Mouse (Mus musculus) hindbrain, embryonic 16.5 days (tissue): ENCODE data around the gene Defb45. TPM values are rescaled to one million over a fixed set of nuclear protein-coding genes. Genes with fewer than 3 reads are reported as not detected.

Experiments used
- ATAC-seq: fragments of 200-750 bp; cut with Nextera tagmentation; 2 replicates; pipeline ENCODE4 v1.8.0; 2017; ENCODE audit warnings: moderate TSS enrichment, moderate library complexity
- H3K27ac ChIP-seq: fragments of 300-500 bp; sonication (generic); 2 replicates; pipeline ENCODE4 v1.5.1; 2014; ENCODE audit warnings: low read depth, mild to moderate bottlenecking, control low read depth, low read length, moderate library complexity
- H3K27me3 ChIP-seq: fragments of 300-500 bp; sonication (generic); replicated peaks from 2 replicates; pipeline ENCODE4 v1.6.1; 2014; ENCODE audit warnings: low read length; ENCODE audit not compliant: control insufficient read depth, insufficient read depth
- H3K36me3 ChIP-seq: fragments of 300-500 bp; sonication (generic); 2 replicates; pipeline ENCODE4 v1.6.1; 2014; ENCODE audit warnings: mild to moderate bottlenecking, low read length, moderate library complexity, mixed read lengths; ENCODE audit not compliant: control insufficient read depth, insufficient read depth
- H3K4me1 ChIP-seq: fragments of 300-500 bp; sonication (generic); 2 replicates; pipeline ENCODE4 v1.6.1; 2014; ENCODE audit warnings: low read depth, low read length; ENCODE audit not compliant: control insufficient read depth, insufficient read depth
- H3K4me2 ChIP-seq: fragments of 300-500 bp; sonication (generic); 2 replicates; pipeline ENCODE4 v1.6.1; 2014; ENCODE audit warnings: mild to moderate bottlenecking, low read length, control low read depth, moderate library complexity
- H3K4me3 ChIP-seq: fragments of 300-500 bp; sonication (generic); 2 replicates; pipeline ENCODE4 v1.5.1; 2014; ENCODE audit warnings: mild to moderate bottlenecking, low read length, control low read depth, moderate library complexity
- H3K9ac ChIP-seq: fragments of 300-500 bp; sonication (generic); 2 replicates; pipeline ENCODE4 v1.6.1; 2014; ENCODE audit warnings: low read depth, mild to moderate bottlenecking, control low read depth, low read length, moderate library complexity
- H3K9me3 ChIP-seq: fragments of 300-500 bp; sonication (generic); 2 replicates; pipeline ENCODE4 v1.6.1; 2014; ENCODE audit warnings: mild to moderate bottlenecking, low read length, moderate library complexity; ENCODE audit not compliant: control insufficient read depth
- WGBS: fragments of 180-500 bp; shearing (Covaris S2); extraction: QIAGEN DNeasy Blood & Tissue Kit; methylation state at CpG from one replicate; pipeline ENCODE4 v1.1.7; 2014; 5-methylcytosine and 5-hydroxymethylcytosine counted together
- polyA plus RNA-seq: library from polyadenylated mRNA; unstranded; fragments of >200 nt; fragmentation: Nextera tagmentation; extraction: Ambion mirVana; gene quantifications from 2 replicates; pipeline ENCODE4 v1.2.1, GENCODE M21; 2015

Gene Defb45
- polyA plus RNA-seq, 1 experiment from 2014 or later = not detected

DNA sequence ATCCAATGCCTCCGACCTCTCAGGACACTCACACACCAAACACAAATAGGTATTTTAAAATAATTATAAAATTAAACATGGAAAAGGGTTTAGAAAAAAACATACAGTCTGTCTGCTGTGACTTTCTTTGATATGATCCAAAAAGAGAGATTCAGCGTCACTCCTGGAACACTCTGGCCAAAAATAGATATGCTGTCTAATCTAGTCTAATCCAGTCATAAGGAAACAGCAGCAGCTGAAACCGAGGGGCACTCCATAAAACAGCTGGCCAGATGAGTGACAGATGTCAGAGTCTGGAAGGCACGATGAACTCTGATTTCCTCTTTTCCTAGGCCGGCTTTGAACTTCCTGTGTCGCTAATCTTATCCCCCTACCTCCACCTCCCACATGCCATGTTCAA is 17.3 kb upstream of the Defb45 start:
- Histone ChIP-seq H3K27me3 (no peaks in the 10 kb centered on the region), H3K4me2 (no peak overlapping the region), H3K9ac (no peak overlapping the region), H3K9me3 (no peaks in the 10 kb centered on the region), H3K4me3 (no peak overlapping the region), H3K36me3 (no peaks in the 10 kb centered on the region), H3K4me1 (no peaks in the 10 kb centered on the region), H3K27ac (no peak overlapping the region)
- WGBS = 80% methylated on average over 6 of the region's 6 CpGs
- no peak for ATAC-seq

DNA sequence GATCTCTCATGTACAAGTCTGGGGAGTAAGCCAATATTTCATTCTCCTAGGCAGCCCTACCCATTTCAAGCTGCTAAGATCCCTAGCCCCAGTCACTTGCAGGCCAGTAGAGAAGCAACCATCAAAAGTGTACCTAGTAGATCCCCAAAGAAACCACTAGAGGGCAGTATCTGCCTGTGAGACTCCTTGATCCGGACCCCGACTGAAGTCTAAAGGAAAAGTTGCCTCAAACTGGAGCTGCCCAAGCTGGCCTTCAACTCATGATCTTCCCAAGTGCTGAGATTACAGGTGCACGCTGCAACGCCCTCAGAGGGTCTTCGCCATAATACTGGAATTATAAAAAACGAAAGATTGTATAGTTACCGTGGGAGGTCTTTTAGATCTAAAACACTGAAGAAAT is 16.4 kb upstream of the Defb45 start:
- H3K4me2 ChIP-seq = no peak overlapping the region
- H3K27me3 ChIP-seq = no peaks in the 10 kb centered on the region
- no peak overlapping the region for H3K4me3 ChIP-seq
- no peaks in the 10 kb centered on the region for H3K9me3 ChIP-seq
- H3K27ac ChIP-seq = no peak overlapping the region
- H3K4me1 ChIP-seq = no peaks in the 10 kb centered on the region
- no peak overlapping the region for H3K9ac ChIP-seq
- peak; percentile 76 for ATAC-seq
- WGBS = 10% methylated on average over 7 of the region's 7 CpGs
- H3K36me3 ChIP-seq = no peaks in the 10 kb centered on the region

DNA sequence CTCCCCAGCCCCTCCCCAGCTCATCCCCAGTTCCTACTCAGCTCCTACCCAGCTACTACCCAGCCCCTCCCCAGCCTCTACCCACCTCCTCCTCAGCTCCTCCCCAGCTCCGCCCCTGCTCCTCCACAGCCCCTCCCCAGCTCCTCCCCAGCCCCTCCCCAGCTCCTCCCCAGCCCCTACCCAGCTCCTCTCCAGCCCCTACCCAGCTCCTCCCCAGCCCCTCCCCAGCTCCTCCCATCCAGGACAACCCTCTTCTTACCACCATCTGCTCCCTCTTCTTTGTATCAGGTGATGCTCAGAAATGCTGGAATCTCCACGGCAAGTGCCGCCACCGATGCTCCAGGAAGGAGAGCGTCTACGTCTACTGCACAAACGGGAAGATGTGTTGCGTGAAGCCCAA is 13.0 kb upstream of the Defb45 start:
- Histone ChIP-seq H3K4me2 (no peak overlapping the region), H3K27me3 (no peaks in the 10 kb centered on the region), H3K9me3 (no peaks in the 10 kb centered on the region), H3K27ac (no peak overlapping the region), H3K4me3 (no peak overlapping the region), H3K9ac (no peak overlapping the region), H3K4me1 (no peaks in the 10 kb centered on the region), H3K36me3 (no peaks in the 10 kb centered on the region)
- no peak for ATAC-seq
- WGBS = 29% methylated on average over 8 of the region's 8 CpGs

DNA sequence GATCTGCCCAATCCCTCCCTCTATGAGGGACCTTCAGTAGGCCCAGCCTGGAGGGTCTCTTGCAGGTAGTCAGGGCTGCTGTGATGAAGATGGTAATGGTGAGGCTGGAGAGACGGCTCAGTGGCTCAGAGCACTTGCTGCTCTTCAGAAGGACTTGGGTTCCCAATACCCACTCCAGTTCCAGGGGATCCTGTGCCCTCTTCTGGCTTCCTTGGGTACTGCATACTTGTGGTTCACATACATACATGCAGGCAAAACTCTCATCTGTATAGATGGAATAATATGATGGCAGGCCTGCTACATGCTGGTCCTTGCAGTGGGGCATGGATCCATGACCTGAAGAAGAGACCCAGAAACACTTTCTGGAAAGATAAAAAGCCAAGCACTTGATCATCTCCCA is 9.5 kb upstream of the Defb45 start:
- ATAC-seq = no peak
- Histone ChIP-seq H3K36me3 (no peaks in the 10 kb centered on the region), H3K4me3 (no peak overlapping the region), H3K9me3 (no peaks in the 10 kb centered on the region), H3K4me1 (no peaks in the 10 kb centered on the region), H3K4me2 (no peak overlapping the region), H3K9ac (no peak overlapping the region), H3K27me3 (no peaks in the 10 kb centered on the region), H3K27ac (no peak overlapping the region)
- WGBS = 92% methylated on average over 1 of the region's 1 CpGs

DNA sequence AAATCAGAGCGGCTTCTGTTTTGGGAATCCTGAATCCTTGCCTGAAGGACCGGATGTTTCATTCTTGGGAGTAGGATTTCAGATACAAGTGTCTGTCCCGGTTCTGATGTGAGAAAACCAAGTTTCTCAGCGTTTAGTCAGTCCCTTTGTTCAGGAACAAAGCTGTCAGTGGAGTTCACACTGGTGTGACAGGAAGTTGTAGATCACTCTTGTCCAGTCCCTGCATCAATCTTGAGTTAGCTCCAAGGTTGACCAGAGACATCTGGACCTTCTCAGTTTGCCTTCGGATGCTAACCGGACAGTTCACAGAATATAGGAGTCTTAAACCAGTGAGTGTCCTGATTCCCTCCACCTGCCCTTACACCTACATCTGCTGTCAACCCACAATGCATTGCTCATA is 8.5 kb upstream of the Defb45 start:
- H3K4me1 ChIP-seq = no peaks in the 10 kb centered on the region
- no peaks in the 10 kb centered on the region for H3K9me3 ChIP-seq
- no peaks in the 10 kb centered on the region for H3K36me3 ChIP-seq
- no peak overlapping the region for H3K9ac ChIP-seq
- 61% methylated on average over 6 of the region's 6 CpGs for WGBS
- H3K27me3 ChIP-seq = no peaks in the 10 kb centered on the region
- H3K27ac ChIP-seq = no peak overlapping the region
- H3K4me2 ChIP-seq = no peak overlapping the region
- ATAC-seq = no peak
- H3K4me3 ChIP-seq = no peak overlapping the region

DNA sequence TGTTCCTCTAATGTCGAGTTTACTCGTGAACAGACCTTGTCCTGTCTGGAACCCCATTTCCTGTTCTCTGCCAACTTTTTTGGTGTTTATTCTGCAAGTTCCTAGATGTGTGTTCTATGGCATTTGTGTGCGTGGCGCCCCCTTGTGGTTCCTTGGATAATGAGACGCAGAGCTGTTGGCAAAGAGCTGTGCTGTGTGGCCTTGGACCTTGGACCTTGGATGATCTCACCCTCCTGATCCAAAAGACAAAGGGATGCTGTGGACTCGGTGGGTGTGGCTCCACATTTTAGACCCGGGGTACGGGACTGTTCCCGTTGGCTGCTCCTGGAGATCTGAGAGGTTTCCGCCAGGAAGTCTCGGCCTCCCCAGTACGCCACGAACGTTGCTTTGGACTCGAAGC is 4.9 kb upstream of the Defb45 start, which contains the start of gene Defb36:
Defb36 (plus strand) TSS at position 271 of the 400 bp plus-strand sequence.
- ATAC-seq = no peak
- Histone ChIP-seq H3K27ac (no peak within 1 kb of the TSS), H3K4me2 (no peak within 1 kb of the TSS), H3K9me3 (no peaks in the 10 kb centered on the region), H3K9ac (no peak within 1 kb of the TSS), H3K27me3 (no peaks in the 10 kb centered on the region), H3K4me3 (no peak within 1 kb of the TSS), H3K4me1 (no peaks in the 10 kb centered on the region), H3K36me3 (no peaks in the 10 kb centered on the region)
- WGBS = 84% methylated on average over 15 of the region's 15 CpGs

DNA sequence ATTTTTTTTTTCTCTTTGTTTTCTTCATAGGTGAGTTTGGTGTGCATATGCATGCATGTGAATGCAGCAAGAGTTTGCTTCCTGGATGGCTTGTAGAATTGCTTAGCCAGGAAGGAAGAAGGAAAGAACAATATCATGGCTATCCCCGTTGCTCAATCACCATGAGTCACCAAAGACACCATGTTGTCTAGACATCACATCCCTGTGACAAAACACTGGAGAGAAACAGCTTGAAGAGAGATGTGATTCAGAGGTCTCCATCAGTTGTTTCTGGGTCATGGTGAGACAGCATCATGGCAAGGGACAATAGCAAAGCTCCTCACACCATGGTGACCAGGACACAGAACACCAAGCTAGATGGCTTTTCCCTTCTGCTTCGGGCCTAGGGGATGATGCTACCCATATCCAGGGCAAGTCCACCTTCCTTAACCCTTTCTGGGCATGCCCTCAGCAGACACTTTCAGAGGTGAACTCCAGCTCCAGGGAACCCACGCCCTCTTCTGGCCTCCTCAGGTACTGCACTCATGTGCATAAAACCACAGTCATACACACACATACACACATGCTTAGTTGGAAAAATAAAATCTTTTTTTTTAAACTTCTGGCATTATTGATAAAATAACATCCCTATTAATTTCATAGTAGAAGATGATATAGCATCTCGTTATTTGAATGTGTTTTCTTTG is 2.2 kb upstream of the Defb45 start:
- no peak for ATAC-seq
- no peaks in the 10 kb centered on the region for H3K36me3 ChIP-seq
- no peak overlapping the region for H3K9ac ChIP-seq
- no peaks in the 10 kb centered on the region for H3K9me3 ChIP-seq
- H3K27me3 ChIP-seq = no peaks in the 10 kb centered on the region
- no peak overlapping the region for H3K27ac ChIP-seq
- WGBS = 72% methylated on average over 4 of the region's 4 CpGs
- H3K4me2 ChIP-seq = no peak overlapping the region
- H3K4me1 ChIP-seq = no peaks in the 10 kb centered on the region
- H3K4me3 ChIP-seq = no peak overlapping the region

DNA sequence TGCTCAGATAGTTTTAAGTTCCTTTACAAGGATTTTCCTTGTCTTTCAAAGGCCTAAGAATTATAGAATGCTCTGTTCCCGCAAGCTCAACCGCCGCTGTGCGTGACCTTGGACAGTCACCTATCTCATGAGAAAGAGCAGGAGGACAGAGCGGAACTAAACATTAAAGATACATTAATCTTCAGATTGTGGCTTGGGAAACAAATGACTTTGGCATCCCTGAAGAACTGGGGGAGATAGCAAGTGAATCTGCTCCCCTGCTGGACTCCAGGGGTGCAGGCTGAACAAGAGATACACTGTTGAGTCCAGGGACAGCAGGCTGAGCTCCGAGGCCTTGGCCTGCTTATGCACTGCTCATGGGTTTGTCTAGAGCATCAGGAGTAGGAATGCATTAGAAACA is 877 bp upstream of the Defb45 start:
- Histone ChIP-seq H3K9me3 (no peaks in the 10 kb centered on the region), H3K27me3 (no peaks in the 10 kb centered on the region), H3K36me3 (no peaks in the 10 kb centered on the region), H3K4me3 (no peak overlapping the region), H3K4me2 (no peak overlapping the region), H3K9ac (no peak overlapping the region), H3K4me1 (no peaks in the 10 kb centered on the region), H3K27ac (no peak overlapping the region)
- 73% methylated on average over 6 of the region's 6 CpGs for WGBS
- no peak for ATAC-seq

DNA sequence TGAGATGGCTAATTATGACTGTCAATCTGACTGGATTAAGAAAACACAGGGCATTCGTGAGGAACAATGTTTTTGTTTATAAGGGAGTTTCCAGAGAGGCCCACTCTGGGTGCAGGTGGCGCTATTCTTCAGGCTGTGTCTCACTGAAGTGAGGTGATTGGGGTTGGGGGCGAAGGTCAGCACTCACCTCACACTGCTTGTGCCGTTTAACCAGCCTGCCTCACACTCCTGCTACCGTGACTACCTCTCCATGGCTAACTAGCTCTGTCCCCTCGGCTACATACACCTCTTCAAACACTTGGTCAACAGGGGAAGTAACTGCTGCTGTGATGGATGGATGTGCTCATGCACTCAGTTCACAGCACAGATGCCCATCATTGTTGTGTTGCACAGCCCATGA is 10.2 kb downstream of the Defb45 start:
- Histone ChIP-seq H3K9ac (no peak overlapping the region), H3K9me3 (no peaks in the 10 kb centered on the region), H3K27me3 (no peaks in the 10 kb centered on the region), H3K36me3 (no peaks in the 10 kb centered on the region), H3K4me3 (no peak overlapping the region), H3K27ac (no peak overlapping the region), H3K4me2 (no peak overlapping the region), H3K4me1 (no peaks in the 10 kb centered on the region)
- 57% methylated on average over 6 of the region's 6 CpGs for WGBS
- no peak for ATAC-seq

DNA sequence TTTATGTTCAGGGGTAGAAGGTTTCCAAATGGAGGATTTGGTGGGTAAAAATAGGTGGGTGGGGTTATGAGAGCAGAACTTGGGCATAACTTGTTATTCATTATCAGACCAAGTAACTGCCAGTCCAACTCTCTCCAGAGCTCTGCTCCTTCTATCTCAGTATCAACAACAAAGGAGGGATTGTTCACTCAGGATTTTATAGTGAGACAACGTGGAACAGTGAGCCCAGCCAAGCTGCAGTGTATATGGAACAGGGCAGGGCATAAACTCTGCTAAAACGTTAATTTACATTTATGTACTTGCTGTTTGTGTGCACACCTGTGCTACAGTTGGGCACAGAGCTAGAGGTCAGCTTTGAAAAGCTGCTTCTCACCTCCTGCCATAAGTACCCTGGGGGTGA is 10.7 kb downstream of the Defb45 start:
- Histone ChIP-seq H3K36me3 (no peaks in the 10 kb centered on the region), H3K9ac (no peak overlapping the region), H3K27me3 (no peaks in the 10 kb centered on the region), H3K4me1 (no peaks in the 10 kb centered on the region), H3K4me3 (no peak overlapping the region), H3K9me3 (no peaks in the 10 kb centered on the region), H3K27ac (no peak overlapping the region), H3K4me2 (no peak overlapping the region)
- no peak for ATAC-seq
- 55% methylated on average over 2 of the region's 2 CpGs for WGBS
